Mouse (Mus musculus): ENCODE measurements around the gene Prkar1a. TPM values are rescaled to one million over a fixed set of nuclear protein-coding genes. Genes with fewer than 3 reads are reported as not detected.

The Prkar1a gene
- 100 to 1,000 TPM; 463 to 484 TPM for total RNA-seq (2021)
- long read RNA-seq, experiment 1, transcript Prkar1a-201 (11 exons, 3,359 nt): major isoform, 458 of 672 reads
- long read RNA-seq, experiment 1, transcript Prkar1a-203 (12 exons, 3,513 nt): minor isoform, 7 of 672 reads
- long read RNA-seq, experiment 1, partial matches to known transcripts: 187 of 672 reads
- long read RNA-seq, experiment 1, other reads (novel, unspliced or antisense): 20 of 672 reads
- long read RNA-seq, experiment 2, transcript Prkar1a-203 (12 exons, 3,513 nt): minor isoform, 5 of 677 reads
- long read RNA-seq, experiment 2, transcript Prkar1a-201 (11 exons, 3,359 nt): major isoform, 463 of 677 reads
- long read RNA-seq, experiment 2, partial matches to known transcripts: 149 of 677 reads
- long read RNA-seq, experiment 2, other reads (novel, unspliced or antisense): 60 of 677 reads

DNA sequence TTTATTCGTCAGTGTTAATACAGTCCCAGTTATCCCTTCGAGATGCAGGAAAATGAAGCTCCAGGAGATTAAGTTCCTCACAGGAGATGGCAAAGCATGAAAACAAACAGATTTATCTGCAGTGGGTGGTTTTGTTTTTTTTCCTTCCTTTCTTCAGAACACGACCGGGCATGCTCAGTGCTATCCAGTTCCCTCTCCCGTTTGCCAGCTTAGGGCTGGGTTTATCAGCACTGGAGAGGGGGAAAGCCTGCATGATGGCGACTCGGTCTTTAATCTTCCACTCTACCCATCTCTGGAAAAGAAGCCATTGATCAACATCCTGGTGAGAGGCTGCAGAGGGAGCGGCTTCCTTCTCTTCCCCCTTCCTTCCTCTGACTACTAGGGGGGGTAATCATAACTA, at the start of gene Prkar1a:
TSS of gene Prkar1a (plus strand) at position 200 of the 400 bp plus-strand sequence.
- no peak for DNase-seq (ENCODE audit: low spot score in 2 of 2)

DNA sequence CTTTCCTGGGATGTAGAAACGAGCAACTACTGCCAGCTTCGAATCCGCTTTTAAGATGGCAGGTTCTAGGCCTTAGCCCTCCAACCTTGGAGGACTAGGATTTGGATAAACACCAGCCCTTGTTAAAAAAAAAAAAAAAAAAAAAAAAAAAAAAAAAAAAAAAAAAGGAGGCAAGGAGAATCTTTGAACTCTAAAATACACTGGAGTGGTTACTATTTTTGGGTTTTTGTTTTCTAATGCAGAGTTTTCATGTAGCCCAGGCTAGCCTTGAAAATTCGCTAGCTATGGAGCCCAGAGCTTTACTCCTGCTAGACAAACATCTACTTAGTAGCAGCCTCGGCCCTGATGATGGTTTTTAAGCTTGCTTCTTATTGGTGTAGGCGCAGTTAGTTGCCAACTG, 41.6 kb upstream of the Prkar1a start:
- no peak for DNase-seq (ENCODE audit: low spot score in 2 of 2)

- DNase-seq (ENCODE audit: low spot score in 2 of 2): no peak
Measured at GRCm38 (mm10) chr11:109608976-109609625, 40.1 kb upstream of the Prkar1a start.

DNA sequence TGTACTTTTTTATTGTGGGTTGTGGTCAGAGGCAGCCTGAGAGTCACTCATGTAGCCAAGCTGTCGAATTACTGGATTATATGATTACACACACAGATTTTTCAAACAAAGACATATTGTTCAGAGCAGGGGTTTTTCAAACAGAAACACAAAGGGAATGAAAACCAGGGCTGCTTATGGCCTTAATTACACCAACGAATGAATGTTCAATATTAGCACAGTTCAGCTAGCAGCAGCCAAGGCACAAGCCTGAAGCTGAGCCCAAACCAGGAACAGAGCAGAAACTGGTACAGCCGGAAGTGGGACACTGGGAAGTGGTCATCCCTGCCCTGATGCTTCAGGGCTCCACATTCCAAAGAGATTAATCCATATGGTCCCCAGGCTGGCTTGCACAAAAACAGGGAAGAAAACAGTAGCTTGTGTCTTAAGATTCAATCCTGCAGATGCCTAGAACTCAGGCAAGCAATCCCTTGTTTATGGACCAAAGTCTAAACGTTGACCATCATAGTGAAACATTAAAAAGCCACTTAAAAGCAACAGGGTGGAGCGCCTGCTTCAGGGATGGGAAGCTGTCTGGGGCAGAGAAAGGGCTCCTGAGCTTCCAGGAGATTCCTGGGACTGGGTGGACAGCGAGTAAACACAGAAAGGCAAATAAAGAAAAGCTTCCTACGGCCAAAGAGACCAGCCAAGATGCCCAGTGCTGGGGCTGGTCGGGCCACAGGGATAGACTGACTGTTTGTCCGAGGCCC, 39.0 kb upstream of the Prkar1a start:
- DNase-seq (ENCODE audit: low spot score in 2 of 2): peak in 1 of 2 experiments; percentile 7

DNA sequence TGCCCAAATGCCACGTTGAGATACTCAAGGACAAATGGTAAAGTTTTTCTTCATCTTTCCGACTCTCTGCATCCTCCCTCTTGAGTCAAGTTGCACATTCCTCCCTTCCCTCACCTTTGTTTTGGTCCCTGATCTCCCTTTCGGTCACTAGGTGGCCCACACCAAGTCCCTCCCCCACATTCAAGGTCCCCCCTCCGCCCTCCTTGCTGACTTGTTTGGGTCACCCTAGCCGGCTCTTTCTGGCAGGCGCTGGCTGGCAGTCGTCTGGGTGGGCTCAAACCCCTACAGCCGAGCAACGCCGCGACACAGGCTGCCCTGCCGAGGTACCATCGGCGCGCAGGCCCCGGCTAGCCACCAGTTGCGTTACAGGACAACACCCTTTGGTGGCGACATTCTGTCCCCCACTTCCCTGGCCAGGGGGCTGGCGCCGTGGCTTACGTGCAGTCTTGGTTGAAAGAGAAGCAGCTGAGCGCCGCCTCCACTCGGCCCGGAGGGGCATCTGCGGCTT, 38.4 kb upstream of the Prkar1a start:
- no peak for DNase-seq (ENCODE audit: low spot score in 2 of 2)

GRCm38 (mm10) chr11:109611303-109612149, 37.7 kb upstream of the Prkar1a start, which contains the start of gene Wipi1:
Gene Wipi1 (minus strand): TSS chr11:109611967.
- DNase-seq (ENCODE audit: low spot score in 2 of 2): peak; percentile 97 to 98

GRCm38 (mm10) chr11:109612871-109613529, 36.2 kb upstream of the Prkar1a start:
- DNase-seq (ENCODE audit: low spot score in 2 of 2): no peak

DNA sequence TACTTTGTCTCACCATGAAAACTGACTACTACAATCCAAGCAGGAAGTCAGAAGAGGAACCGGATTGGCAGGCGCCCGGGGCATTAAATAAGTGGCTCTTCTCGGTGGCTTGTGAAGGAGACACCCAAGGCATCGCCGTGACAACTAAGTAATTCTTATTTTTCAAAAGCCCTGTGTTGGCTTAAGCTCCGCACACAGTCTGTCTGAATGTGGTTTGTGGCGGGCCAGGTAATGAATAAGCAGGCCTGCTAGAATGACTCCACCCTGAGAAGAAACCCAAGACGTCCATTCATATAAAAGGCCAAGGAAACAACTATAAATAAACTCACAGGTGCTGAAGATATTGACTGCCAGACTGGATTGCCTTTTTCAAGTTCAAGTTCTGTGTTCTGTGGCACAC, 33.9 kb upstream of the Prkar1a start:
- no peak for DNase-seq (ENCODE audit: low spot score in 2 of 2)

DNA sequence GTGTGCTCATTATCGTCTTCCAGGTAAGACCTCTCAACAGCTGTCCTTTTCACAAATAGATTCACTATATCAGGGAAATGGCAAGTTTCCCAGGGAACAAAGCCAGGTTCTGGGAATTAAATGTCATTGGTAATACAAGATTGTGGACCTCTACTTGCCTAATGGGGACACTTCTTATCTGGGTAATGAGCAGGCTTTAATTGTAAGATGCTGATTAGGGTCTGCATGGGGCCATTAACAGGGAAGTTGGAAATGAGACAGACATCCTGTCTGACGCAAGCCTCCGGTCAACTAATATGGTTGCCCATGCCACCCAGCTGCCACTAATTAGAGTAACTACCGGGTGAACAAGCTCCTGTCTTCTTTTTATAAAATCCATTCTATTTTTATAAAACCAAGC, 32.9 kb upstream of the Prkar1a start:
- no peak for DNase-seq (ENCODE audit: low spot score in 2 of 2)

- no peak for DNase-seq (ENCODE audit: low spot score in 2 of 2)
Measured at GRCm38 (mm10) chr11:109616766-109617165, 32.4 kb upstream of the Prkar1a start.

GRCm38 (mm10) chr11:109619055-109619454, 30.1 kb upstream of the Prkar1a start:
- peak; percentile 22 to 28 for DNase-seq (ENCODE audit: low spot score in 2 of 2)

GRCm38 (mm10) chr11:109620356-109620755, 28.8 kb upstream of the Prkar1a start:
- no peak for DNase-seq (ENCODE audit: low spot score in 2 of 2)

GRCm38 (mm10) chr11:109621183-109621582, 28.0 kb upstream of the Prkar1a start:
- DNase-seq (ENCODE audit: low spot score in 2 of 2): peak; percentile 34 to 65

GRCm38 (mm10) chr11:109622518-109623037, 26.6 kb upstream of the Prkar1a start:
- DNase-seq (ENCODE audit: low spot score in 2 of 2): no peak

DNA sequence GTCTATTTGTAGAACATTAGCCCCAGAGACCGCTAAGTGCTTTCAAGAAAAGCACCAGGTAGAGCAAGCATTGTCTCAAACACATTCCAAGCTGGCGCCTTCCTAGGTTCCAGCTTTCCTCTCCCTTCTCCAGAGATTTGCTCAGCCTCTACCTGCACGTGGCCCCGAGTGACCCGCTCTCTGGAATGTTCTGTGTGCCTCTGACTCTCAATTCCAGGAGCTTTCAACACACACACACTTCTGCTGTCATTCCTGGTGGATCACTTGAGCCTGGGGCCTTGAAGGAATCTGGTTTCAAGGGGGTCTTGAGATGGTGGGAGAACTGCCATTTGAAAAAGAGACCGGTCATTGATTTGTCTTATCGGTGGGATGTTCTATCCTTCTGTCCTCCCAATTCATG, 26.0 kb upstream of the Prkar1a start:
- no peak for DNase-seq (ENCODE audit: low spot score in 2 of 2)

DNA sequence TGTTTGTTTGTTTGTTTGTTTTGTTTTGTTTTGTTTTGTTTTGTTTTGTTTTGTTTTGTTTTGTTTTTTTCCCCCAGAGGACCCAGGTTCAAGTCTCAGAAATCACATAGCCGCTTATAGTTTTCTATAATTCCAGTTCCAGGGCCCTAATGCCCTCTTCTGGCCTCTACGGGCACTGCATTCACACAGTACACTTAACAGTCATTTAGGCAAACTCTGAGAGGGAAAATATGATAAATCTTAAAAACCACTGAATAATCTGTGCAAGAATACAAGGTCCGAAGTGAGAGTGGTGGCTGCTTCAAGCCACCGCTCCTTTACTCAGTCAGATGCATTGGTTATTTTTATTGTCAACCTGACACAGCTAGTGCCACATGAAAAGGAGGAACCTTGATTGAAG, 21.6 kb upstream of the Prkar1a start:
- no peak for DNase-seq (ENCODE audit: low spot score in 2 of 2)

GRCm38 (mm10) chr11:109628099-109628498, 21.1 kb upstream of the Prkar1a start:
- no peak for DNase-seq (ENCODE audit: low spot score in 2 of 2)

- DNase-seq (ENCODE audit: low spot score in 2 of 2): no peak
Measured at GRCm38 (mm10) chr11:109629021-109629521, 20.1 kb upstream of the Prkar1a start.

DNA sequence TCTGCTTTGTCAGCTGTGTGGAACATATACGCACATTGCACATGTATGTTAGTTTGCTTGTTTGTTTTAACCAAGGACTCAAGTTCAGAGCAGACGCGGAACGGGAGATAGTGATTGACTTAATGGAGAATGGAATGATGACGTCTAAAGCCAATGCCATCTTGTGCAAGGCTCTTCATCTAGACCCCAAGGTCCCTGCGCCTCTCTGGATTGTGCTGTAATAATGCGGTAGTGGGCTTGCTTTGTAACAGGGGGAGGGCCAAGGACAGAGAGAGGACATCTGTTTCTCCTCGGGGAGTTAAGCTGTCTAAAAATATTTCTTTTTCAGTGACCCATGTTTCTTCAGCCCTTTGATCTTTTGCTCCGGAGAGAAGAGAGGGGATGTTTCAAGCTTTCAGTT, 14.3 kb upstream of the Prkar1a start:
- DNase-seq (ENCODE audit: low spot score in 2 of 2): no peak

Data from layer of hippocampus, postnatal 14 days (tissue).